Mouse (Mus musculus) activated CD4-positive, CD25-positive, alpha-beta regulatory T cell, adult 9 weeks (primary cell): Measurements from ENCODE around the gene Clptm1l. TPM values are rescaled to one million over a fixed set of nuclear protein-coding genes. Genes with fewer than 3 reads are reported as not detected.

ENCODE experiments used
- polyA plus RNA-seq: library from polyadenylated mRNA; unstranded; fragments of 100-300 nt; shearing (Covaris generic); gene quantifications from one replicate; pipeline ENCODE4 v1.2.1, GENCODE M21; 2017

Clptm1l gene
- polyA plus RNA-seq, result 14.4 TPM

GRCm38 (mm10) chr13:73603522-73604155 is at the start of gene Clptm1l:
Clptm1l (plus strand) TSS chr13:73604006.

GRCm38 (mm10) chr13:73626745-73627549 is 23.1 kb downstream of the Clptm1l start, which contains the start of gene Tert:
Tert (plus strand) TSS chr13:73626911.

Other genes with a start within 250 kb of the Clptm1l start
- gene Lpcat1, start 136.8 kb upstream of the Clptm1l start, polyA plus RNA-seq, result 28.6 TPM
- not detected for gene Slc6a3, start 67.3 kb upstream of the Clptm1l start, polyA plus RNA-seq
- gene Tert, start 22.9 kb downstream of the Clptm1l start, polyA plus RNA-seq, result 7.9 TPM
- not detected for gene Slc6a18, start 74.0 kb downstream of the Clptm1l start, polyA plus RNA-seq
- gene Slc6a19, start 100.9 kb downstream of the Clptm1l start, polyA plus RNA-seq, result not detected
- gene Slc12a7, start 129.1 kb downstream of the Clptm1l start, polyA plus RNA-seq, result 78.9 TPM
- 0.18 TPM for gene Nkd2, start 243.6 kb downstream of the Clptm1l start, polyA plus RNA-seq